Mouse (Mus musculus): Measurements from ENCODE around the gene Wrap53. TPM values are rescaled to one million over a fixed set of nuclear protein-coding genes. Genes with fewer than 3 reads are reported as not detected.

The Wrap53 gene
- polyA plus RNA-seq (2012; rRNA removed): 8.5 and 11.1 TPM in 2 replicates

DNA sequence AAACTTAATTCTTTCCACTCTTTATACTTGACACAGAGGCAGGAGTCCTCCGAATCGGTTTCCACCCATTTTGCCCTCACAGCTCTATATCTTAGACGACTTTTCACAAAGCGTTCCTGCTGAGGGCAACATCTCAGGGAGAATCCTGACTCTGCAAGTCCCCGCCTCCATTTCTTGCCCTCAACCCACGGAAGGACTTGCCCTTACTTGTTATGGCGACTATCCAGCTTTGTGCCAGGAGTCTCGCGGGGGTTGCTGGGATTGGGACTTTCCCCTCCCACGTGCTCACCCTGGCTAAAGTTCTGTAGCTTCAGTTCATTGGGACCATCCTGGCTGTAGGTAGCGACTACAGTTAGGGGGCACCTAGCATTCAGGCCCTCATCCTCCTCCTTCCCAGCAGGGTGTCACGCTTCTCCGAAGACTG is at the start of gene Wrap53, which contains the start of gene Trp53:
Gene Wrap53, minus strand, starts transcription at position 165 of the 424 bp plus-strand sequence.
Gene Trp53, plus strand, starts transcription at position 269 of the 424 bp plus-strand sequence.

GRCm38 (mm10) chr11:69621571-69622268 is 41.7 kb upstream of the Wrap53 start, which contains the start of gene Sat2:
TSS of gene Sat2 (plus strand) at chr11:69622024.

DNA sequence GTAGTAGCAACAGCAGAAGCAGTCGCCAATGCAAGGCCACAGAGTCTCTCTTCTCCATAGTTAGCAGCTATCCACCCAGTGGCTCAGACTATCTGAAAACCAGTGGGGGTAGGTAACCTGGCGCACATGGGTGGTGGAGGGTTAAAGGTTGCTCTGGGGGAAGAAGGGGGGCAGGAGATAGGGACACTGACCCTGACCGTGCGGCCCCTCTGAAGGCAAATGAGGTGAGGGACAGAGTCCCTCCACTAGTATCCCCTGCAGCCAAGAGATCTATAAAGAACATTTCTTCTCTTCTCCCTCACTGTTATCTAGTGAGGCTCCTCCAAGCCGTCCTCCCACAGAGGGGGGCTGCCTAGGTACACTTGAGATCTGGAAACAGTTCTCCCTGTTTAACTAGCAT is 37.8 kb upstream of the Wrap53 start, which contains the start of gene Shbg:
Gene Shbg, minus strand, starts transcription at position 101 of the 400 bp plus-strand sequence.

DNA sequence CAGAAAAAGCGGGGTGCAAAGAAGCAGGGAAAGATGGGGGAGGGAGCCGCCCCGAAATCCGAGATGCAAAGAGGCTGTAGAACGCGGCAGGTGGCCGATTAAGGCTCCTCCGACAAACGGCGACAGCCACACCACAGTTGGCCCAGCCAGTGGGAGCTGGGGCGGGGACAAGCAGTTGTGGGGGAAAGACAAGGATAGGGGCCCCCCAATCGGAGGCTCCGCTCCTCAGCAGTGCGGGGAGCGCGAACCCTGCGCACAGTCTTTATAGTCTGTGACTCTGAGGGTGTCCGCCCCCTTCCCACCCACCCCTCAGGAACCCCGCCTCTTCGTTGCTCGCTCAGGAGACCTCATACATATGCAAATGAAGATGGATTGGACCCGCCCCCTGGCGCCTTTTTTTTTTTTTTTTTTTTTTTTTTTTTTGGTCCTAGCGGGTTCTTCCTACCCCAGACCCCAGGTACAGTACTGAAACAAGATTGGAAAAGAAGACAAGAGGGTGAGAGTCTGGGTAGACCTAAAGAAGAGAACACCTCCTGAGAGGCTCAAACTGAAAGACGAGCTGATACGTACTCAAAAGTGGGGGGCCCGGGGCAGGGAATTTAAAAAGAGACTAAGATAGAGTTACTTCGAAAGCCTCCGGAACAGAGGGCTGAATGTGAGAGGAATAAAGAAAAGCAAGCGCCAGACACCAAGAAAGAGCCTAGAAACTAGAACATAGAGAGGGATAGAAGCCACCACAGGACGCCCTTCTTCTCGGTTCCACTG is 25.9 kb upstream of the Wrap53 start, which contains the start of gene Atp1b2:
Gene Atp1b2, minus strand, starts transcription at position 217 of the 765 bp plus-strand sequence.

GRCm38 (mm10) chr11:69559851-69560765 is 19.9 kb downstream of the Wrap53 start, which contains the start of gene Efnb3:
TSS of gene Efnb3 (minus strand) at chr11:69560205.

DNA sequence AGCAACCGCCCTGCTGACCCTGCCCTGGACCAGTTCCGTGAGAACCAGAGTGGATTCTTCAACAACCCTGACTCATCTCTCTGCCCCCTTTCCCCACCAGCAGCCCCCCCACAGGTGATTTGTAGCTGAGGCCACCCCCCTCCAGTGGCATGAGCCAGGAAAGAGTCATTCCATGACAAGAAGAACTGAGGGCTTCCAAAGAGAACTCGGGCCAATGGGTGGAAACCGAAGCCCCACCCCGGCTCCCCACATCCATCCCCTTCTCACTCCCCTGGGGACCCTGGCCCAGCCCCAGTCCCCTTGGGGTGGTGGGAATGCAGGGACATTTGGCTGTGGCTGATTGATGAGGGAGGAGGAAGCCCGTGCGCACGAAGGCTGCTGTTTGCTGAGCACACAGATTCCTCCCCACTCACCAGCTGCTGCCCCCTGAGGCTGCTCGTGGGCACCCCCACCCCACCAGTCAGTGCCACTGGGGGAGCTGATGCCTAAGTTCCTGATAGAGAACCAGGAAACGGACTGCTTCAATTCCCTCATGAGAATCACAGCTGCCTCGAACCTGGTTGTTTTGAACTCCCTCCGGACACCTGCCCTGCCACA is 30.9 kb downstream of the Wrap53 start, which contains the start of gene Dnah2:
Gene Dnah2, minus strand, starts transcription at position 51 of the 597 bp plus-strand sequence.

Other genes with a start within 250 kb of the Wrap53 start
- gene Rnf227, start 239.8 kb downstream of the Wrap53 start, polyA plus RNA-seq (2012; rRNA removed): 1.6 and 12.4 TPM in 2 replicates
- 44.4 and 47.6 TPM in 2 replicates for gene Chd3, start 210.8 kb downstream of the Wrap53 start, polyA plus RNA-seq (2012; rRNA removed)
- 96.6 and 133 TPM in 2 replicates for gene Naa38, start 184.8 kb downstream of the Wrap53 start, polyA plus RNA-seq (2012; rRNA removed)
- 3.3 TPM in 2 replicates for gene Cyb5d1, start 184.6 kb downstream of the Wrap53 start, polyA plus RNA-seq (2012; rRNA removed)
- 22.8 and 37.9 TPM in 2 replicates for gene Tmem88, start 182.0 kb downstream of the Wrap53 start, polyA plus RNA-seq (2012; rRNA removed)
- gene Kdm6b, start 166.6 kb downstream of the Wrap53 start, polyA plus RNA-seq (2012; rRNA removed): 9.5 and 10.6 TPM in 2 replicates
- gene Dnah2, start 31.1 kb downstream of the Wrap53 start, polyA plus RNA-seq (2012; rRNA removed): 0.01 and 0.08 TPM in 2 replicates
- gene Efnb3, start 20.1 kb downstream of the Wrap53 start, polyA plus RNA-seq (2012; rRNA removed): 0.27 and 0.34 TPM in 2 replicates
- gene Trp53, start 104 bp upstream of the Wrap53 start, polyA plus RNA-seq (2012; rRNA removed): 22.0 and 27.4 TPM in 2 replicates
- gene Atp1b2, start 25.7 kb upstream of the Wrap53 start, polyA plus RNA-seq (2012; rRNA removed): 4.4 and 7.2 TPM in 2 replicates
- not detected in 2 replicates for gene Shbg, start 37.6 kb upstream of the Wrap53 start, polyA plus RNA-seq (2012; rRNA removed)
- 0.60 and 0.94 TPM in 2 replicates for gene Sat2, start 41.8 kb upstream of the Wrap53 start, polyA plus RNA-seq (2012; rRNA removed)
- 26.3 and 30.1 TPM in 2 replicates for gene Fxr2, start 52.7 kb upstream of the Wrap53 start, polyA plus RNA-seq (2012; rRNA removed)
- gene Sox15, start 75.1 kb upstream of the Wrap53 start, polyA plus RNA-seq (2012; rRNA removed): 5.0 and 6.1 TPM in 2 replicates
- 79.1 and 96.6 TPM in 2 replicates for gene Mpdu1, start 82.4 kb upstream of the Wrap53 start, polyA plus RNA-seq (2012; rRNA removed)
- 19.8 and 26.7 TPM in 2 replicates for gene Cd68, start 85.9 kb upstream of the Wrap53 start, polyA plus RNA-seq (2012; rRNA removed)
- 47.2 and 66.8 TPM in 2 replicates for gene Eif4a1, start 92.2 kb upstream of the Wrap53 start, polyA plus RNA-seq (2012; rRNA removed)
- gene Senp3, start 101.8 kb upstream of the Wrap53 start, polyA plus RNA-seq (2012; rRNA removed): 10.6 and 12.6 TPM in 2 replicates
- 1.0 and 1.7 TPM in 2 replicates for gene Tnfsf13, start 105.5 kb upstream of the Wrap53 start, polyA plus RNA-seq (2012; rRNA removed)
- gene Tnfsf12, start 115.6 kb upstream of the Wrap53 start, polyA plus RNA-seq (2012; rRNA removed): 15.9 and 22.7 TPM in 2 replicates
- gene Tnfsfm13, start 115.8 kb upstream of the Wrap53 start, polyA plus RNA-seq (2012; rRNA removed): 4.2 and 5.1 TPM in 2 replicates
- 7.3 and 12.3 TPM in 2 replicates for gene Polr2a, start 178.4 kb upstream of the Wrap53 start, polyA plus RNA-seq (2012; rRNA removed)
- 0.12 and 0.19 TPM in 2 replicates for gene Slc35g3, start 181.7 kb upstream of the Wrap53 start, polyA plus RNA-seq (2012; rRNA removed)
- 10.3 and 17.5 TPM in 2 replicates for gene Zbtb4, start 185.7 kb upstream of the Wrap53 start, polyA plus RNA-seq (2012; rRNA removed)
- gene Chrnb1, start 215.7 kb upstream of the Wrap53 start, polyA plus RNA-seq (2012; rRNA removed): 3.2 and 5.8 TPM in 2 replicates
- 2.3 and 2.6 TPM in 2 replicates for gene Fgf11, start 221.6 kb upstream of the Wrap53 start, polyA plus RNA-seq (2012; rRNA removed)
- gene Tmem102, start 225.4 kb upstream of the Wrap53 start, polyA plus RNA-seq (2012; rRNA removed): 23.4 and 35.3 TPM in 2 replicates
- gene Gm39566, start 235.0 kb upstream of the Wrap53 start, polyA plus RNA-seq (2012; rRNA removed): not detected in 2 replicates
- gene Spem2, start 238.2 kb upstream of the Wrap53 start, polyA plus RNA-seq (2012; rRNA removed): not detected in 2 replicates
- gene Spem1, start 241.9 kb upstream of the Wrap53 start, polyA plus RNA-seq (2012; rRNA removed): 0.05 TPM in 1 of 2 replicates, not detected in the other